Comparison of ENCODE assay signal across 12 mouse cellular contexts in the genomic region with DNA sequence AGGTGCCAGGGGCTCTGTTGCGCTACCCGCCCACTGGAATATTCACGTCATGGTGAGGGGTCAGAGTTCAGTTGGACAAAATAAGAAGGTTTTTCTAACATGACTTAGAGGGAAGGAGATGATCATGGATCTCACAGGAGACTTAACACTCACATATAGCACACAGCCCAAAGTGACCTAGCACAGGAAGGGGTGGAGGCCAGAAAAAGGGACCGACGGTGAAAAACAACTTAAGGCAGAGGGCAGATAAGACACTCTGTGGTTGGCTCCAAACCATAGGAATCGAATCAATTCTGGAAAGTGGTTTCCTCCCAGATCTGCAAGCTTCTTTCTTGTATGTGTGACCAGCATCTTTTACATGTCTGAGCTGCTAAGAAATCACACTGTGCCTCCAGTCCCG.
"Had no signal": no experiment of that assay in that cellular context is flagged by ENCODE, and none has a peak within 500 bp of the region (broad histone marks: within the 10 kb centered on the region; RNA-seq: fewer than 3 reads in every experiment).

No protein-coding gene starts in this region.

- ATAC-seq: lung, postnatal 0 days had no signal

- H3K36me3 ChIP-seq: limb, embryonic 12.5 days; liver, embryonic 15.5 days; stomach, embryonic 15.5 days had no signal

- H3K4me1 ChIP-seq: liver, embryonic 15.5 days; stomach, embryonic 15.5 days had no signal

- DNase-seq: kidney, adult 9 months; kidney, postnatal 36 days; liver; lung, adult 2 months; lung, postnatal 36 days; right cerebral cortex, postnatal 14 days had no signal

- H3K9me3 ChIP-seq: limb, embryonic 12.5 days; liver, embryonic 15.5 days; stomach, embryonic 15.5 days had no signal

- H3K4me2 ChIP-seq: limb, embryonic 12.5 days; liver, embryonic 15.5 days; midbrain, embryonic 11.5 days; stomach, embryonic 15.5 days had no signal

- H3K9ac ChIP-seq: limb, embryonic 12.5 days; liver, embryonic 15.5 days; stomach, embryonic 15.5 days had no signal

- H3K27ac ChIP-seq: kidney, postnatal 0 days; limb, embryonic 12.5 days; liver, embryonic 15.5 days; stomach, embryonic 15.5 days had no signal

- H3K4me3 ChIP-seq: limb, embryonic 12.5 days; liver, embryonic 15.5 days; stomach, embryonic 15.5 days had no signal

- H3K27me3 ChIP-seq: liver, embryonic 15.5 days; stomach, embryonic 15.5 days had no signal
